Mouse (Mus musculus): ENCODE data around the gene Isl1. TPM values are rescaled to one million over a fixed set of nuclear protein-coding genes. Genes with fewer than 3 reads are reported as not detected.

Isl1 gene
- polyA plus RNA-seq, 1 experiment from 2014 or later, result 188 TPM

DNA sequence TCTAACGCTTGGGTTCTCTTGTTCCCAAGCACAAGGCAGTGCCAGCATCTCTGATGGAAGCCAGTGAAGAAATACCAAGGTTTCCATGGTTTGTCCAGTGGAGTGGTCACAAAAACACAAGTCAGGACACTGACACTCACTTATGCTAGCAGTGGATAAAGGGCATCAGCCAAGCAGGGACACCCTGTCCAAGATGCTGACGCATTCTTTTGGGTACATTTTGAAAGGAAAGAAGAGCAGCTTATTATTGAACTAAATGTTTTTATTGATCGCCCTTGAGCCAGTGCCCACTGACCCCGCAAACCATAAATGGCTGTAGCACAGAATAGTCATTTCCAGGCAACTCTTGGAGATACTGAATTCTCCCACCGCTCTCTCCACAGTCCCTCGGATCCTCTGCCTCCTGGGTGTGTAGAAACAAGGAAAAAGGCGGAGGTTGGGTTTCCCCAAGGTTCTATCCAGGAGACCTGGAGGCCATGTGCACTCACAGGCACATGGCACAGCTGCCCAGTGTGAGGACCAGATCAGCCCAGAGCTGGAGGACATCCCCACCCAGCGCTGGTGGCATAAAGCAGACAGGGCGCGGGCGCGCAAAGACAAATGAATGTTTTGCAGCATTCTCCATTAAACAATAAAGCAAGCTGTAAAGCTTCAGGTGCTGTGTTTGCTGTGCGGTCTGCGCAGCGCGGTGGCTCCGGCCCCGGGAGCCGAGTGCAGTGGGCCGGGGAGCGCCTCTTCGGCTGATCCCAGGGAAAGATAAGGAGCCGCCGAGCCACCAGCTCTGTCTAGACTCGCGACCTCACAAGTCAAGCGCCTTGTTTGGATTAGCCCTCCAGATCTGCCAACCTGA is 16.0 kb downstream of the Isl1 start:
- 2% methylated on average over 27 of the region's 27 CpGs for WGBS
- H3K27ac ChIP-seq, result no peak overlapping the region

DNA sequence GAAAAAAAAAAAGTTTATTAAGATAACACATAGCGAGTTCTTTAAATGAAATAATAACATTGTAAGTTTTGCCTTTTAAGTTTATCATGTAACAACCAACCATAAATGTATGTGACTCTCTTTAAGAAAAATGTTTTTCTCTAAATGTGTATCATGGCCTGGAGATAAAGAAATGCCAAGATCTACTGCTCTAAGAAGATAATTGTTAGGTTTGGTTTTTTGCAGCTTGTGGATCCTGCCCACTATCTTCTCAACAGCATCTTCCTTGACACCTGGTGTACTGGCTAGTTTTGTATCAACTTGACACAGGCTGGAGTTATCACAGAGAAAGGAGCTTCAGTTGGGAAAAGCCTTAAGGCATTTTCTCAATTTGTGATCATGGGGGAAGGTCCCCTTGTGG is 19.8 kb downstream of the Isl1 start:
- no peak for ATAC-seq (ENCODE audit: low FRiP score, low read depth)
- peaks cover 23% of the 10 kb centered on the region for H3K27me3 ChIP-seq (replicated peaks)
- WGBS, result 95% methylated on average over 1 of the region's 1 CpGs

More for the DNA sequence above, 16.0 kb downstream of the Isl1 start:
- H3K4me3 ChIP-seq, result no peak overlapping the region
- no peaks in the 10 kb centered on the region for H3K9me3 ChIP-seq
- H3K27me3 ChIP-seq (replicated peaks), result peaks cover 52% of the 10 kb centered on the region
- ATAC-seq (ENCODE audit: low FRiP score, low read depth), result peak; percentile 58; the same call in 1 of the 2 replicates
- no peak overlapping the region for H3K9ac ChIP-seq
- H3K36me3 ChIP-seq, result no peaks in the 10 kb centered on the region
- H3K4me1 ChIP-seq, result peaks cover 7% of the 10 kb centered on the region; the same call in 1 of the 2 replicates
- H3K4me2 ChIP-seq (replicated peaks), result peak overlapping the region; percentile 38

DNA sequence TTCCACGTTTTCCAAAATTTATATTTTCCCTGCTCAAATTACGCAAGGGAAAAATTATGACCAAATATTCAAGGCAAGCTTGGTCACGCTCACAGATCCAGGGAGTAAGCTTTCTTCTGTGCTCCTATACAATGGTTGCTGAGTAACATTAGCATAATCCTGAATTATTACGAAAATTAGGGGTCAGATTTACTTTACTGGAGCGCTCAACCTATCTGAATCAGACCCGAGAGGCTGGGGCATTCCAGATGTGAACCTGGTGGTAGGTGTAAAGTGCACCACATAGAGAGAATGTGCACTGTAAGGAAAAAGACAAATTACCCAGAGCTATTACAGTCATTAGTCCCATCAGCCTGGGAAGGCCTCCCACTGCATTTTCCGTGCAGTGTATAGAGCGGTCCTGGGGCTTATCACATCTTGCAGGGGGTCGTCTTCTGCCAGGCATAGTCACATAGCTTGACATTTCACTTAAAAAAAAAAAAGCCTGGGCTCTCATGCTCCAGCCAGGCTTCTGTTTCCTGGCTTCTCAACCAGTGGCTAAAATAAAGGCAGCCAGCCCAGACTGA is 30.2 kb downstream of the Isl1 start:
- Histone ChIP-seq H3K4me2 (replicated peaks) (no peak overlapping the region), H3K9ac (no peak overlapping the region), H3K4me1 (no peaks in the 10 kb centered on the region), H3K27ac (no peak overlapping the region), H3K27me3 (replicated peaks) (no peaks in the 10 kb centered on the region), H3K9me3 (no peaks in the 10 kb centered on the region), H3K36me3 (no peaks in the 10 kb centered on the region), H3K4me3 (no peak overlapping the region)
- ATAC-seq (ENCODE audit: low FRiP score, low read depth), result no peak
- WGBS, result 58% methylated on average over 9 of the region's 9 CpGs

More for the DNA sequence above, 19.8 kb downstream of the Isl1 start:
- no peaks in the 10 kb centered on the region for H3K36me3 ChIP-seq
- no peak overlapping the region for H3K9ac ChIP-seq
- no peak overlapping the region for H3K4me2 ChIP-seq (replicated peaks)
- H3K4me1 ChIP-seq, result peaks cover 7% of the 10 kb centered on the region; the same call in 1 of the 2 replicates
- no peak overlapping the region for H3K27ac ChIP-seq
- H3K4me3 ChIP-seq, result no peak overlapping the region
- no peaks in the 10 kb centered on the region for H3K9me3 ChIP-seq

Measured in neural tube, embryonic 12.5 days (tissue).